Mouse (Mus musculus) spleen, adult 2 months (tissue): ENCODE results near the gene Tenm3. TPM values are rescaled to one million over a fixed set of nuclear protein-coding genes. Genes with fewer than 3 reads are reported as not detected.

Experiments used
- DNase-seq, 2 experiments: peaks; one replicate each; pipeline versions ENCODE4 v3.0.0 to v3.0.0-alpha.2; 2012 to 2021; ENCODE audit warnings: low spot score in 2 of 2, low read depth in 1 of 2
- H3K27ac ChIP-seq: fragments of 200-500 bp; 2 replicates; pipeline ENCODE4 v1.5.1; 2012; ENCODE audit warnings: low read length, inconsistent platforms; ENCODE audit not compliant: insufficient read depth
- H3K27me3 ChIP-seq: fragments of 200-500 bp; 2 replicates; pipeline ENCODE4 v1.6.1; 2012; ENCODE audit warnings: mild to moderate bottlenecking, moderate library complexity, low read length, inconsistent platforms; ENCODE audit not compliant: control insufficient read depth, insufficient read depth
- H3K36me3 ChIP-seq: fragments of 200-500 bp; 2 replicates; pipeline ENCODE4 v1.6.1; 2012; ENCODE audit warnings: mild to moderate bottlenecking, low read length, inconsistent platforms; ENCODE audit not compliant: control insufficient read depth, insufficient read depth
- H3K4me1 ChIP-seq: fragments of 200-500 bp; 2 replicates; pipeline ENCODE4 v1.6.1; 2011; ENCODE audit warnings: inconsistent platforms; ENCODE audit not compliant: control insufficient read depth, insufficient read depth, insufficient read length
- H3K4me3 ChIP-seq: fragments of 200-500 bp; 2 replicates; pipeline ENCODE4 v1.5.1; 2011; ENCODE audit warnings: mild to moderate bottlenecking, inconsistent platforms; ENCODE audit not compliant: insufficient read depth, insufficient read length; ENCODE audit errors: extremely low read depth
- CTCF ChIP-seq: fragments of 200-500 bp; IDR thresholded peaks from 2 replicates; pipeline ENCODE4 v1.5.1; 2011; ENCODE audit warnings: mild to moderate bottlenecking, inconsistent platforms; ENCODE audit not compliant: insufficient read depth, insufficient read length, insufficient replicate concordance; ENCODE audit errors: extremely low read depth
- POLR2A ChIP-seq: fragments of 200-500 bp; IDR thresholded peaks from 2 replicates; pipeline ENCODE4 v1.6.1; 2011; ENCODE audit warnings: low read depth, low read length, inconsistent platforms
- WGBS: fragments of 180-500 bp; shearing (Covaris S2); methylation state at CpG from one replicate; pipeline ENCODE4 v1.1.7; 2018; 5-methylcytosine and 5-hydroxymethylcytosine counted together
- polyA plus RNA-seq: library from polyadenylated mRNA; depleted of rRNA; stranded (reverse); fragments of >200 nt; gene quantifications from 2 replicates; pipeline ENCODE4 v1.2.3, GENCODE M21; 2012

Tenm3 gene
- polyA plus RNA-seq, 1 experiment = 0.48 TPM

GRCm38 (mm10) chr8:48649845-48650244 is 193.9 kb downstream of the Tenm3 start:
- Histone ChIP-seq H3K27me3 (no peaks in the 10 kb centered on the region), H3K27ac (no peak overlapping the region), H3K36me3 (no peaks in the 10 kb centered on the region), H3K4me3 (no peak overlapping the region), H3K4me1 (no peaks in the 10 kb centered on the region)
- no peak for DNase-seq
- TF ChIP-seq POLR2A = no peak
- TF ChIP-seq CTCF = no peak
- 90% methylated on average over 7 of the region's 7 CpGs for WGBS

DNA sequence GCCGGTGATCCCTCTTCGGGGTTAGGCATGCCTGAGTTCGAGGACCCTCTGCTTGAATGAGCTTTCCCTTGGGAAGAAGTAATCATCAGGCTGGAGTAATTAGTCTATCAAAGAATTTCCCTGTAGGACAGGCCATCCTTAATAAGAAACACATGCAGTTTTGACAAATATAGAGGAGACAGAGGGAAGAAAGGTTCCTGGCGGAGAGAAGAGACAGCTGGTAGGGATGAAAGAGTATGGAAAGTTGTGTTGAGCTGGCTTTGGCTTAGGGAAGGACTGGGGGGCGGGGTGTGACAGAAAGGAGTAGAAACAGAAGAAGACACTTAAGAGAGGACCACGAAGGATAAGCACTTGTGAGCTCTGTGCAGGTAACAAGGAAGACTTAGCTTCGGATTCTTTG is 194.3 kb downstream of the Tenm3 start:
- no peak overlapping the region for H3K4me3 ChIP-seq
- H3K27ac ChIP-seq = no peak overlapping the region
- TF ChIP-seq POLR2A (no peak), CTCF (no peak)
- H3K36me3 ChIP-seq = no peaks in the 10 kb centered on the region
- DNase-seq = no peak
- H3K27me3 ChIP-seq = no peaks in the 10 kb centered on the region
- H3K4me1 ChIP-seq = no peaks in the 10 kb centered on the region
- WGBS = 87% methylated on average over 7 of the region's 7 CpGs

DNA sequence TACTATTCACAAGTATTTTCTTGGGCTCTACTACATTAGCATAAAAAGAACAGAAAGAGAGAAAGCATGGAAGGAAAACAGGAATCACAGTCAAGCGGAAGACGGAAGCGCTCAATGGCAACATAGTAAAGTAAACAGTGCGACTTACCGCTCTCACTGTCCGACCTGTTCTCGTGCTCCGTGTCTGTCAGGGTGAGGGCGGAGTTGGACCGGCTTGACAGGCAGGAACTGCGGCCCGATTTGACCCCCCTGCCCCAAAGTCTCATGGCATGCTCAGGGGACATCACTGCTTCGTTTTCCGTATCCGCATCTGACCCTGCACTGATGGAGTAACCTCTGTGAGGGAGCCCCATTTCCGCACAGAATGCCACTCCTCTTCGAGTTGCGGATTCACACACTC is 197.6 kb downstream of the Tenm3 start:
- TF ChIP-seq CTCF = no peak
- no peak for TF ChIP-seq POLR2A
- 85% methylated on average over 18 of the region's 18 CpGs for WGBS

GRCm38 (mm10) chr8:48638129-48638528 is 205.6 kb downstream of the Tenm3 start:
- H3K36me3 ChIP-seq = no peaks in the 10 kb centered on the region
- H3K27me3 ChIP-seq = no peaks in the 10 kb centered on the region
- no peak for DNase-seq
- H3K27ac ChIP-seq = no peak overlapping the region
- 80% methylated on average over 4 of the region's 4 CpGs for WGBS
- H3K4me1 ChIP-seq = no peaks in the 10 kb centered on the region
- TF ChIP-seq POLR2A (no peak), CTCF (no peak)
- no peak overlapping the region for H3K4me3 ChIP-seq

More for the DNA sequence above, 197.6 kb downstream of the Tenm3 start:
- no peak for DNase-seq
- no peaks in the 10 kb centered on the region for H3K36me3 ChIP-seq
- H3K27ac ChIP-seq = no peak overlapping the region
- H3K27me3 ChIP-seq = no peaks in the 10 kb centered on the region
- H3K4me1 ChIP-seq = no peaks in the 10 kb centered on the region
- no peak overlapping the region for H3K4me3 ChIP-seq

DNA sequence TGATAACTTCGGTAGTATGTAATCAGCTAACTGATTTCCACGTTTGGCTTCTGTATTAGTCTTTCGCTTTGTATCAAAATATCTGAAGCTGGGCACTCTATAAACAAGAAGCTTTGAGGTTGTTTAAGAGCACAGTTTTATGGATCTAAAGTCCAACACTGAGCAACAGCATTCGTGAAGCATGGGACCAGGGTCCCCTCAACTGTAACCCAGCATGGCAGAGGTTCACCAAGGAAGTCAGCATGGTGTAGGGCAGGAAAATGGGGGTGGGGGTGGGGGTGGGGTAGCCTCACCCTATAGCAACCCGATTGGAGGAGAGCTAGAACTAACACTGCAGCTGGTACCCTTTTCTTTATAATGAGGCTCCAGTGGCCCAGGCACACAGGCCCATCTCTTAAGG is 206.8 kb downstream of the Tenm3 start:
- Histone ChIP-seq H3K36me3 (no peaks in the 10 kb centered on the region), H3K27me3 (no peaks in the 10 kb centered on the region), H3K4me1 (no peaks in the 10 kb centered on the region), H3K4me3 (no peak overlapping the region), H3K27ac (no peak overlapping the region)
- 77% methylated on average over 5 of the region's 5 CpGs for WGBS
- DNase-seq = no peak
- TF ChIP-seq POLR2A (no peak), CTCF (no peak)

- H3K27ac ChIP-seq = no peak overlapping the region
- no peaks in the 10 kb centered on the region for H3K36me3 ChIP-seq
- 79% methylated on average over 4 of the region's 4 CpGs for WGBS
- TF ChIP-seq POLR2A (no peak), CTCF (no peak)
- H3K4me1 ChIP-seq = no peaks in the 10 kb centered on the region
- no peak overlapping the region for H3K4me3 ChIP-seq
- DNase-seq = no peak
- no peaks in the 10 kb centered on the region for H3K27me3 ChIP-seq
Measured at GRCm38 (mm10) chr8:48635815-48636214, 207.9 kb downstream of the Tenm3 start.

GRCm38 (mm10) chr8:48633426-48633825 is 210.3 kb downstream of the Tenm3 start:
- no peak for TF ChIP-seq CTCF
- TF ChIP-seq POLR2A = no peak
- Histone ChIP-seq H3K4me3 (no peak overlapping the region), H3K27me3 (no peaks in the 10 kb centered on the region), H3K4me1 (no peaks in the 10 kb centered on the region), H3K27ac (no peak overlapping the region), H3K36me3 (no peaks in the 10 kb centered on the region)
- DNase-seq = no peak
- WGBS = 87% methylated on average over 8 of the region's 8 CpGs
